In the genomic region with DNA sequence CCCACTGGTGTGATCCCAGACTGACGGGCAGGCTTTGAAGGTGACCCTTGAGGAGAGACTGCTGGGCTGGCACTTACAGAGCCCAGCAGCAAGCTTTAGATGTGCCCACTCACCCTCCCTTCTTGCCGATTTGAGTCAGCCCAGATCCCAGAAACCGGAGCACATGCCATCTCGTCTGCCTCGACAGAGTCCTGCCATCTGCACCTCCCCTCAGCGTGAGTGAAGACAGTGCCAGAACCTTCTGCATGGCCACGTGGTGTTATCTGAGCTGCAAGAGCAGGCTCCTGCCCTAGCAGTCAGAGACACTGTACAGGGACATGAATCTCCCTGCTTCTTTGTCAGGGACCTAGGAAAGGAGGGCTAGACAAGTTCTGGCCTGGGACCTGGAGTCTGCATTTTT, we compare ENCODE assay signal across 10 mouse cellular contexts.
DNase-seq lines count a peak whose midpoint lies in the region; ATAC-seq lines count a peak whose summit lies in the region.
"Had no signal": no experiment of that assay in that cellular context is flagged by ENCODE, and none has a peak within 500 bp of the region (broad histone marks: within the 10 kb centered on the region; RNA-seq: fewer than 3 reads in every experiment).

No protein-coding gene starts in this region.

- intact Hi-C loops in gastrocnemius, postnatal 14 days (cut with DNase I; ENCODE audit: low total_unique reads): no loop called here

- ATAC-seq in erythroid progenitor cell, adult 5-6 weeks (replicated peaks; ENCODE audit: low FRiP score, poor library complexity, severe bottlenecking): no peak
- ATAC-seq: intestine, embryonic 16.5 days had no signal

- peak; percentile 8 for DNase-seq in gastrocnemius, postnatal 14 days
- DNase-seq in gastrocnemius, postnatal 10 days: no peak
- peak; percentile 98 for DNase-seq in cerebellum, postnatal 10 days
- peak; percentile 74 to 82 for DNase-seq in layer of hippocampus, adult 18-20 months (ENCODE audit: low spot score in 2 of 2)
- DNase-seq in right cerebral cortex, adult 2 months (ENCODE audit: low spot score in 2 of 2): peak; percentile 12 to 17
- DNase-seq in kidney, postnatal 10 days: no peak
- DNase-seq in embryo, embryonic 10 days (ENCODE audit: low spot score): no peak
- DNase-seq: adrenal gland, adult 2 months had no signal

Comparison
In these comparisons a context has a peak if more than half of its experiments do, and no peak if none do; other contexts are left out.
1. DNase-seq: peak in gastrocnemius, postnatal 14 days (single experiment), cerebellum, postnatal 10 days (2 of 2), layer of hippocampus, adult 18-20 months (2 of 2) and right cerebral cortex, adult 2 months (2 of 2); none in gastrocnemius, postnatal 10 days (single experiment), kidney, postnatal 10 days (single experiment) and embryo, embryonic 10 days (single experiment).